Mouse (Mus musculus): ENCODE data around the gene Lrrc10b.

- TF ChIP-seq POLR2A (IDR thresholded peaks at IDR 0.05; ENCODE audit: borderline replicate concordance, low read depth, low read length) (no peak), CTCF (IDR thresholded peaks at IDR 0.05; ENCODE audit: low read depth, low read length) (no peak)
Measured at GRCm38 (mm10) chr19:10464427-10464826, 7.2 kb upstream of the Lrrc10b start.

Data from bone marrow macrophage, adult 2 months (primary cell).